Mouse (Mus musculus): ENCODE data around the gene Bod1. TPM values are rescaled to one million over a fixed set of nuclear protein-coding genes. Genes with fewer than 3 reads are reported as not detected.
A peak's percentile ranks its signal among the peaks of the same experiment; 100 is the strongest.

Gene Bod1
- 149 TPM in 2 replicates for polyA plus RNA-seq (2012; rRNA removed)

- peak; percentile 96 to 97 for DNase-seq (ENCODE audit: extremely low spot score in 1 of 2, low spot score in 1 of 2)
Observed at GRCm38 (mm10) chr11:31671354-31672169, at the start of gene Bod1. Gene Bod1 (minus strand): TSS chr11:31671885.

- DNase-seq (ENCODE audit: extremely low spot score in 1 of 2, low spot score in 1 of 2) = no peak
Observed at GRCm38 (mm10) chr11:31719090-31719489, 47.4 kb upstream of the Bod1 start.

- no peak for DNase-seq (ENCODE audit: extremely low spot score in 1 of 2, low spot score in 1 of 2)
Observed at GRCm38 (mm10) chr11:31717926-31718735, 46.4 kb upstream of the Bod1 start.

GRCm38 (mm10) chr11:31713641-31714121 is 42.0 kb upstream of the Bod1 start:
- DNase-seq (ENCODE audit: extremely low spot score in 1 of 2, low spot score in 1 of 2) = peak; percentile 62 to 75

- DNase-seq (ENCODE audit: extremely low spot score in 1 of 2, low spot score in 1 of 2) = peak in 1 of 2 experiments; percentile 50
Observed at GRCm38 (mm10) chr11:31713116-31713515, 41.4 kb upstream of the Bod1 start.

GRCm38 (mm10) chr11:31707771-31708170 is 36.1 kb upstream of the Bod1 start:
- no peak for DNase-seq (ENCODE audit: extremely low spot score in 1 of 2, low spot score in 1 of 2)

- peak; percentile 75 to 84 for DNase-seq (ENCODE audit: extremely low spot score in 1 of 2, low spot score in 1 of 2)
Observed at GRCm38 (mm10) chr11:31703173-31703572, 31.5 kb upstream of the Bod1 start.

GRCm38 (mm10) chr11:31701901-31702300 is 30.2 kb upstream of the Bod1 start:
- no peak for DNase-seq (ENCODE audit: extremely low spot score in 1 of 2, low spot score in 1 of 2)

GRCm38 (mm10) chr11:31699502-31699901 is 27.8 kb upstream of the Bod1 start:
- no peak for DNase-seq (ENCODE audit: extremely low spot score in 1 of 2, low spot score in 1 of 2)

- peak; percentile 79 to 91 for DNase-seq (ENCODE audit: extremely low spot score in 1 of 2, low spot score in 1 of 2)
Observed at GRCm38 (mm10) chr11:31694801-31695200, 23.1 kb upstream of the Bod1 start.

GRCm38 (mm10) chr11:31694109-31694508 is 22.4 kb upstream of the Bod1 start:
- DNase-seq (ENCODE audit: extremely low spot score in 1 of 2, low spot score in 1 of 2) = no peak

- DNase-seq (ENCODE audit: extremely low spot score in 1 of 2, low spot score in 1 of 2) = no peak
Observed at GRCm38 (mm10) chr11:31693322-31693721, 21.6 kb upstream of the Bod1 start.

GRCm38 (mm10) chr11:31688956-31689355 is 17.3 kb upstream of the Bod1 start:
- DNase-seq (ENCODE audit: extremely low spot score in 1 of 2, low spot score in 1 of 2) = no peak

- no peak for DNase-seq (ENCODE audit: extremely low spot score in 1 of 2, low spot score in 1 of 2)
Observed at GRCm38 (mm10) chr11:31684913-31685567, 13.4 kb upstream of the Bod1 start.

- peak; percentile 77 to 81 for DNase-seq (ENCODE audit: extremely low spot score in 1 of 2, low spot score in 1 of 2)
Observed at GRCm38 (mm10) chr11:31684126-31684525, 12.4 kb upstream of the Bod1 start.

- peak in 1 of 2 experiments; percentile 34 for DNase-seq (ENCODE audit: extremely low spot score in 1 of 2, low spot score in 1 of 2)
Observed at GRCm38 (mm10) chr11:31679840-31680381, 8.2 kb upstream of the Bod1 start.

- DNase-seq (ENCODE audit: extremely low spot score in 1 of 2, low spot score in 1 of 2) = no peak
Observed at GRCm38 (mm10) chr11:31677309-31677708, 5.6 kb upstream of the Bod1 start.

GRCm38 (mm10) chr11:31676661-31677252 is 5.1 kb upstream of the Bod1 start:
- DNase-seq (ENCODE audit: extremely low spot score in 1 of 2, low spot score in 1 of 2) = no peak

- DNase-seq (ENCODE audit: extremely low spot score in 1 of 2, low spot score in 1 of 2) = peak in 1 of 2 experiments; percentile 86
Observed at GRCm38 (mm10) chr11:31675430-31675829, 3.7 kb upstream of the Bod1 start.

GRCm38 (mm10) chr11:31672170-31672563 is 482 bp upstream of the Bod1 start:
- no peak for DNase-seq (ENCODE audit: extremely low spot score in 1 of 2, low spot score in 1 of 2)
